In the genomic region with DNA sequence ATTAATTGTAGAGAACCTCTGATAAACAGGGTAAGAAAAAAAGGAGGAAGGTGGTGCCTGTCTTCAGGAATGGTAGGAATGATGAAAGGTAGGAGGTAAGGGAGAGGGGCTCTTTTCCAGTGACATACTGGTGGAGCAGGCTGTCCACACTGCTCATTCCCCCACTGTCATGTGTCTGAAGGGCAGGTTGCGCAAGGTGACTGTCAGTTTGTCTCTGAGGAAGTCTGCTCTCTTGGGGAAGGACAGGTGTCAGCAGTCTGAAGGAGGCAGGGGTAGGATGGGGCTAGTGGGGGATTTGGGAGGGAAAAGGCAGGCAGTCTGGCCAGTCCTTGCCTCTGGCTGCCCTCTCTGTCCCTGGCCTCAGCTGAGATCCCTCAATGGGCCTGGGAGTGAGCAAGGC, we compare ENCODE assay signal across 1 mouse cellular context.
TF ChIP-seq lines count a peak whose summit lies in the region.

No protein-coding gene starts in this region.

TF ChIP-seq in myocyte, 11 proteins besides CTCF, POLR2A, EP300 and RAD21:
- TF ChIP-seq MYOD1 (IDR thresholded peaks at IDR 0.05; ENCODE audit: control insufficient read depth in 1 of 3, insufficient read length in 2 of 3, low read depth in 2 of 3) (no peak), POLR2AphosphoS2 (IDR thresholded peaks at IDR 0.05; ENCODE audit: insufficient read length, low read depth) (peak; percentile 12)
